Mouse (Mus musculus) lung, postnatal 36 days (tissue): ENCODE results near the gene Gm20870.
"Not testable (repeated sequence)": the region's sequence is repeated elsewhere in the genome, so short reads cannot be mapped to it uniquely, and the experiment has no call there.

Source experiments
- DNase-seq: peaks from one replicate; pipeline ENCODE4 v3.0.0; 2022; ENCODE audit warnings: mixed read lengths

Gm20870 gene

GRCm38 (mm10) chrY:71691743-71692142 lies at the start of gene Gm20870:
Gm20870 (plus strand) TSS chrY:71692043.
- not testable (repeated sequence) for DNase-seq
